ENCODE assay signal across 10 mouse cellular contexts in genomic region chr11:44626065-44626464, GRCm38 (mm10). TPM values are rescaled to one million over a fixed set of nuclear protein-coding genes. Genes with fewer than 3 reads are reported as not detected.
A peak's percentile ranks its signal among the peaks of the same experiment; 100 is the strongest.
DNase-seq lines count a peak whose midpoint lies in the region; ATAC-seq lines count a peak whose summit lies in the region.
"Had no signal": no experiment of that assay in that cellular context is flagged by ENCODE, and none has a peak within 500 bp of the region (broad histone marks: within the 10 kb centered on the region; RNA-seq: fewer than 3 reads in every experiment).

No protein-coding gene starts in this region.

- peak; percentile 33 for DNase-seq in retina, postnatal 1 day
- DNase-seq in retina, embryonic 14.5 days (ENCODE audit: low spot score): no peak
- peak; percentile 48 to 58 for DNase-seq in layer of hippocampus, postnatal 25 days (ENCODE audit: extremely low spot score in 1 of 2, low spot score in 1 of 2)
- DNase-seq in Muller cell, postnatal 12 days (ENCODE audit: inconsistent ontology term): no peak
- DNase-seq in ovary, postnatal 10 days (ENCODE audit: low spot score): no peak
- no peak for DNase-seq in lung, postnatal 25 days (ENCODE audit: low spot score)
- DNase-seq: heart, postnatal 10 days; right cerebral cortex, postnatal 14 days had no signal

- H3K27me3 ChIP-seq in forebrain, embryonic 16.5 days (replicated peaks; ENCODE audit: control insufficient read depth, insufficient read depth, low read length): peaks cover 57% of the 10 kb centered on the region

- no peak overlapping the region for H3K4me3 ChIP-seq in forebrain, embryonic 16.5 days (replicated peaks; ENCODE audit: low read length)
- H3K4me3 ChIP-seq: liver, embryonic 15.5 days had no signal

- peaks cover 5% of the 10 kb centered on the region; the same call in 1 of the 2 replicates for H3K4me1 ChIP-seq in forebrain, embryonic 16.5 days (replicated peaks; ENCODE audit: control insufficient read depth, insufficient read depth, low read length)
- H3K4me1 ChIP-seq: liver, embryonic 15.5 days had no signal

- H3K9ac ChIP-seq in forebrain, embryonic 16.5 days (replicated peaks; ENCODE audit: low read depth, low read length): no peak overlapping the region
- H3K9ac ChIP-seq: liver, embryonic 15.5 days had no signal

- no peaks in the 10 kb centered on the region for H3K36me3 ChIP-seq in forebrain, embryonic 16.5 days (ENCODE audit: control insufficient read depth, insufficient read depth)
- H3K36me3 ChIP-seq: liver, embryonic 15.5 days had no signal

- ATAC-seq in forebrain, embryonic 16.5 days: peak; percentile 88

- no peak overlapping the region for H3K27ac ChIP-seq in forebrain, embryonic 16.5 days (ENCODE audit: low read length)
- H3K27ac ChIP-seq: liver, embryonic 15.5 days had no signal

- 51% methylated on average over 10 of the region's 10 CpGs for WGBS in forebrain, embryonic 16.5 days

- peak overlapping the region; percentile 5; the same call in 1 of the 2 replicates for H3K4me2 ChIP-seq in forebrain, embryonic 16.5 days (ENCODE audit: low read length)
- H3K4me2 ChIP-seq: liver, embryonic 15.5 days had no signal

- H3K9me3 ChIP-seq in forebrain, embryonic 16.5 days (ENCODE audit: control insufficient read depth, low read length): 0 out of 2 replicates have a peak, but pooled peaks cover 2% of the 10 kb centered on the region
- H3K9me3 ChIP-seq: liver, embryonic 15.5 days had no signal

RNA-seq across cellular contexts. Expression of gene Ebf1, which starts 8.9 kb away (rescaled TPM):
- polyA plus RNA-seq in forebrain, embryonic 16.5 days (2015; fragmentation: Nextera tagmentation; extraction: Ambion mirVana): 33.9 and 43.7 TPM in 2 replicates
- 1 to 10 TPM; 3.5 to 4.6 TPM for total RNA-seq in layer of hippocampus, postnatal 25 days (2021)

Comparison
In these comparisons a context has a peak if more than half of its experiments do, and no peak if none do; other contexts are left out.
1. DNase-seq: peak in retina, postnatal 1 day (single experiment) and layer of hippocampus, postnatal 25 days (2 of 2); none in retina, embryonic 14.5 days (single experiment), Muller cell, postnatal 12 days (single experiment), ovary, postnatal 10 days (single experiment) and lung, postnatal 25 days (single experiment).